Mouse (Mus musculus) c-Kit-negative CD71-positive TER-119-positive erythroid progenitor cells, embryonic 14.5 days (primary cell): ENCODE data around the gene Slc44a5.

Source experiments
- DNase-seq: peaks from one replicate; pipeline ENCODE4 v3.0.0-alpha.2; 2013; ENCODE audit warnings: low read depth, low spot score

Slc44a5 gene

GRCm38 (mm10) chr3:154298490-154298889 is 325.3 kb downstream of the Slc44a5 start:
- no peak for DNase-seq

DNA sequence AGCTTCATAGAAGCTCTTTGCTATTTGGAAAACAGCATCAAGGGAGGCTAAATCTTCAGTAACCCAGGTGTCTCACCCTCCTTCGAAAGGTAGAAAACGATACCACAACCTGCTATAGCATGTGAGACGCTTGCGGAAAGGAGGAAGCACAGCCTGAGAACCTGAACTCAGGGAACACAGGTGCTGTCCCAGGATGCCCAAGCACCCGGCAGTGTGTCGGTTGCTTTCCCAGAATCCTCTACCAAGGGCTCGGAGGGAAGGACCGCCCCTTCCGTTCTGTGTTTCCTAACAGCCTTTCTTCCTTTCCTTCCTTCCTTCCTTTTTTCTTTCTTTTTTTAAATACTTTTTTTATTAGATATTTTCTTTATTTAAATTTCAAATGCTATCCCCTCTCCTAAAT is 326.8 kb downstream of the Slc44a5 start:
- no peak for DNase-seq

- DNase-seq, result no peak
Observed at GRCm38 (mm10) chr3:154301102-154301501, 327.9 kb downstream of the Slc44a5 start.

DNA sequence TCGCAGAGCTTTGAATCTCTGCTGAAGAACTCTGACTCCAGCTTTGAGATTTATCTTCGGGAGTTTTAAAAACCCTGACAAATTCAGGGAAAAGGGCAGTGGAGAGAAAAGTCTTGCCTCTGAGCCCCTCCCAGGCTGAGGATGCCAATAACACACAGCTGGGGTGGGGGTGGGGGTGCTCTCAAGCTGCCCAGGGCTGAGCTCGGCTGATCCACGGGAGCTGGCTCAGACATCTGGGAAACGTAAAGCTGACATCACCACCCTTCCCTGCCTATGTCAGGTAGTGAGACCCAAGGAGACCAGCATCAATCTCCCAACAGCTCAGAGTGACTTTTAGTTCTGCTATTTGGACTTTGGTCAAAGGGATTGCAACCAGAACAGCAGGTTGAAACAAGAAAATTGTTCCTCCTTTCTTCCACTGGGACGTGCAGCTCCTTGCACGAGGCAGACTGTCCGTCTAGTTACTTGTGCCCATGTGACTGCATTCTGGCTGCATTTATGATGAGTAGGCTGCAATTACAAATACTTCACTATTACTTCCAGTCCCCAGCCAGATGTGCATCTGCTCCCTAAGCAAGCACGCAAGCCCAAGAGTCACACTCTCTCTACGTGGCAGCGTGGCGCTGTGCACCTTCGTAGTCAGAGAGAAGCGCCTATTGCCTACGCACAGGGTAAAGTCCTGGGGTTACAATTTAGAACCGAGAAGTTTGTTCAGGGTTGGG is 332.1 kb downstream of the Slc44a5 start:
- DNase-seq, result no peak

- no peak for DNase-seq
Observed at GRCm38 (mm10) chr3:154317651-154318248, 344.5 kb downstream of the Slc44a5 start.
